Mouse (Mus musculus): ENCODE results near the gene Nprl3. TPM values are rescaled to one million over a fixed set of nuclear protein-coding genes. Genes with fewer than 3 reads are reported as not detected.
A peak's percentile ranks its signal among the peaks of the same experiment; 100 is the strongest.

Nprl3 gene
- polyA plus RNA-seq, 1 experiment: 49.4 TPM

DNA sequence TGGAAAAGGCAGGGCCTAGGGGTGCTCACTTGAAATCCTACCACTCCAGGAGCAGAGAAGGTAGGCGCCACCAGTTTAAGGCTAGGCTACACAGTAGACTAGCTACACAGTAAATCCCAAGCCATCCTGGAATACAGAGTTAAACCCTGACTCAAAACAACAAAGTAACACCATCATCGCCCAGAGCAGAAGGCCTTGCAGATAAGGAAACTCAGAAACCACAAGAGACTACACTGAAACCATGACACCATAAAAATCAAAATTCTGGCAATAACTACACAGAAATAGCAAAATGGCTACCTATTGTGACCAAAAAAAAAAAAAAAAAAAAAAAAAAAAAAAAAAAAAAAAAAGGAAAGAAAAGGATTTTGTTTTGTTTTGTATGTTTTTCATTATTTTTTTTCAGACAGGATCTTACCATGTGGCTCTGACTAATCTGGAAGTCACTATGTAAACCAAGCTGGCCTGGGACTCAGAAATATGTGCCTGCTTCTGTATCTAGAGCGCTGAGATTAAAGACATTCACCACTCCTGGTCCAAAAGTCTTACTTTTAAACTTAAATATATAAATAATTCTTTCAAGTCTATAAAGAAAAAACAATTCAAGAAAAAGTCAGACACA lies 2.3 kb downstream of the Nprl3 start:
- H3K27ac ChIP-seq (ENCODE audit: insufficient read depth, low read length): peak overlapping the region; percentile 74; the same call in 1 of the 2 replicates
- TF ChIP-seq POLR2A (IDR thresholded peaks at IDR 0.05; ENCODE audit: low read depth, low read length) (no peak), CTCF (IDR thresholded peaks at IDR 0.05; ENCODE audit: borderline replicate concordance, insufficient read depth, low read length) (no peak)
- peaks cover 30% of the 10 kb centered on the region for H3K4me1 ChIP-seq (ENCODE audit: control insufficient read depth, insufficient read depth, low read length)
- no peak overlapping the region for H3K4me3 ChIP-seq (ENCODE audit: insufficient read depth, low read length)

DNA sequence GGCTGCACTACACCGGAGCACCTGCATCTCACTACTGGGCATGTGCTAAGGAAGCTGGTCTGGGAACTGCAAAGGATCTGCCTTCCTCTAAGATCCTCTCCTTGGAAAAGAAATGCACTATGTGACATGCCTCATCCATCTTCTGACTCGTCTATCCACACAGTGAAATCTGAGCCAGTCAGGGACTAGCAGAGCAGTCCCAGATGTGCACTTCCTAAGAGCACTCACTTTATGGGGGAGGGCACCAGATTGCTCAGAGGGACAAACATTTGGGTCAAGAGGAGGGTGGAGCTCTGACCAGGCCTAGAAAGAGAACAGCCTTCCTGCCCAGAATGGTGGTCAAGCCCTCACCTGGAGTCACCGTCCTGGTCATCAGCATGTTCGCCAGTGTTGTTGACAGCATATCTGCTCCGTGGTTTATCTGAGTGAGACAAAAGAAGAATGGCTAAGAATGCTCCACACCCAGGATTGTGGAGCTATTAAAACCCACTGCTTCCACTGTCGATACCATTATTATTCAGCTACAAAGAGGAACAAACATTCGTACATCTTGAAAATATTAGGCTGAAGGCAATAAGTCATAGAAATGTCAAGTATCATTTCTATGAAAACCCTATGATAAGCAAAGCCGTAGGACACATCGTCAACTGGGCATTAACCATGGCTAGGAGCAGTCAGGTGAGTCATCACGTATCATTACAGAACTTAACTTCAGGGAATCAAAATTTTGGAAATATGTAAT lies 4.7 kb downstream of the Nprl3 start:
- Histone ChIP-seq H3K4me3 (ENCODE audit: insufficient read depth, low read length) (no peak overlapping the region), H3K4me1 (ENCODE audit: control insufficient read depth, insufficient read depth, low read length) (peaks cover 28% of the 10 kb centered on the region), H3K27ac (ENCODE audit: insufficient read depth, low read length) (peak overlapping the region; percentile 72)
- TF ChIP-seq POLR2A (IDR thresholded peaks at IDR 0.05; ENCODE audit: low read depth, low read length): no peak
- no peak for TF ChIP-seq CTCF (IDR thresholded peaks at IDR 0.05; ENCODE audit: borderline replicate concordance, insufficient read depth, low read length)

DNA sequence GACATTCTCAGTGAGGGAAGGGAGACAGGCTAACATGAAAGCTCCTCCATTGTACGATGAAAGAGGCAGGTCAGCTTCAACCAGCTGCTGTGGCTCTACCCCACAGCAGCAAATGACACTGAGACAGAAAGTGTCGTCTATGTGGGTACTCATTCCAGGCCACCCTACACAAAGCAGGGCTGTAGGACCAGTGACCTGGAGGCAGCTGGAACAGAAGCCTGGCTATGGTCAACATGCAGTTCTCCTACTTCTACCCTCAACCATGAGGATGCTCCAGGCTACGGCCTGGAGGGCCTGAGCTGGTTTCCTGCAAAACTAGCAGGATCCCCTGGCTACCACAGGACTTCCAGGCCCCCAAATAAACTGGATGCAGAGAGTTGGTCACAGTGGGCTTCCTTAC lies 10.9 kb downstream of the Nprl3 start:
- Histone ChIP-seq H3K27ac (ENCODE audit: insufficient read depth, low read length) (no peak overlapping the region), H3K4me1 (ENCODE audit: control insufficient read depth, insufficient read depth, low read length) (peaks cover 2% of the 10 kb centered on the region; the same call in 1 of the 2 replicates)

DNA sequence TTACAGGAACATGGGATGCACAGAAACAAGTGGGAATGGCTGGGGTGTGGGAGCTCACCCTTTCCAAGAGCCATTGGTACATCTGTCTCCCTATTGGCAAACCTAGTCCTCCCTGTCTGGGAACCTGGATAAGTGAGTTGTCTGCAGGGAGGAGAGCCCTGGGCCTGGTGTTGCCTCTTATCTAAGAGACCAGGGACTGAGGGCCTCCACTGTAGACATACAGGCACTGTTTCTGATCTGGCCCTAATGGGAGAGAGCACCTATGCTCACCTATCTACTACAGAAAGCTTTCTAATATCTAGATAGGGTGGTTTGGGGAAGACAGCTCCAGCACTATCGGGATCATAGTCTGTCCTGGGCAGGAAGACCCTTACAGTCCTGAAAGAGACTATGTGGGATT lies 11.4 kb downstream of the Nprl3 start:
- no peak for TF ChIP-seq CTCF (IDR thresholded peaks at IDR 0.05; ENCODE audit: borderline replicate concordance, insufficient read depth, low read length)
- TF ChIP-seq POLR2A (IDR thresholded peaks at IDR 0.05; ENCODE audit: low read depth, low read length): no peak
- Histone ChIP-seq H3K27ac (ENCODE audit: insufficient read depth, low read length) (no peak overlapping the region), H3K4me3 (ENCODE audit: insufficient read depth, low read length) (no peak overlapping the region), H3K4me1 (ENCODE audit: control insufficient read depth, insufficient read depth, low read length) (peaks cover 4% of the 10 kb centered on the region)

More for the DNA sequence above, 10.9 kb downstream of the Nprl3 start:
- H3K4me3 ChIP-seq (ENCODE audit: insufficient read depth, low read length): no peak overlapping the region
- TF ChIP-seq POLR2A (IDR thresholded peaks at IDR 0.05; ENCODE audit: low read depth, low read length) (no peak), CTCF (IDR thresholded peaks at IDR 0.05; ENCODE audit: borderline replicate concordance, insufficient read depth, low read length) (no peak)

DNA sequence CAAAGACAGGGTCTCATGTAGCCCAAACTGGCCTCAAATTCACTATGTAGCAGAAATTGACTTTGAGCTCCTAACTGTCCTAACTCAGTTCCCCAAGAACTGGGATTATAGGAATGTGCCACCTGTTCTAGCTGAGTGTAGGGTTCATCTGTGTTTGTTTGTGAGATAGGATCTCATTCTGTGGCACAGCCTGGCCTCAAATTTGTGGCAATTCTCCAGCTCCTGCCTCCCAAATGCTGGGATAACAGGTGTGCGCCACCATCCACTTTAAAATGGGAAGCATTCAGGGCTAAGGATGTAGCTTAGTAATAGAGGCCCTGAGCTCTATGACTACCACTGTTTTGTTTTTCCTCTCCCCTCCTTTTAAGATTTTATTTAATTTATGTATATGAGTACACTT lies 14.4 kb downstream of the Nprl3 start:
- TF ChIP-seq CTCF (IDR thresholded peaks at IDR 0.05; ENCODE audit: borderline replicate concordance, insufficient read depth, low read length) (no peak), POLR2A (IDR thresholded peaks at IDR 0.05; ENCODE audit: low read depth, low read length) (no peak)
- H3K27ac ChIP-seq (ENCODE audit: insufficient read depth, low read length): no peak overlapping the region
- H3K4me3 ChIP-seq (ENCODE audit: insufficient read depth, low read length): no peak overlapping the region
- peaks cover 9% of the 10 kb centered on the region for H3K4me1 ChIP-seq (ENCODE audit: control insufficient read depth, insufficient read depth, low read length)

DNA sequence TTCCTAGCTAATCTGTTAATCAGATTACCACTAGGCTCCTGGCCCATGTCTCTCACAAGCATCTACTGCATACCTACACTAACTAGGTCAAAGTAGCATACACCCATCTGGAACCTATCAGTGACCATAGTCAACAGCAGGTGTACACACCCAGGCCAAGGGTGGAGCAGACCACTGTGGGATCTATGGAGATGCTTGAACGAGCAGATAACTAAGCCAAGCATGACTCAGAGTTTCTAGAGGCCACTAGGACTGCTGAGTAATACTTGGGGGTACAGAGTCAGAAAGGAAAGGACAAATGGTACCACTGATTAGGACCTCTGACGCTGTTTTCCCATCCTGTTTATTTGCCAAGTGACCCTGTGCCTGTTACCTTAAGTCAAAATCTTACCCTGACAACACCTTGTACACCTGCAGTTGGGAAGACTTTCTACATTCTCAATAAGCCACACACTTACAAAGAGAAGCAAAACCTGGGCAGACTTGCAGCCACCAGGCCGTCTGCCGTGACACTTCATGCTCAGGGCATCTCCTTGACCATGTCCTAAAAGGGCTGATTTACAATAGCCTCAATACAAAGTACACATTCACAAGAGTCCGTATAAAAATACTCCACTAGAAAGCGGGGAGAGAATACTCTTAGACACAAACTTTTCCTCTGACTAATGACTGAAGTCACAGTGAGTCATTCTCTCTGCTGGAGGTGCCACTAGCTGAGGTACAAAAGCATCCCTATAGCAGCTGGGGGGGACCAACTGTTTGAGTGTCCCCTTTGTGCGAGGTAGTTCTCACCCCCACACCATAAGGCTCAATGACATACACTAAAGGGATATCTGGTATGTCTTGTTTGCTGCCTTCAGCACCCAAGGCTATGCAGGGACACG lies 16.4 kb downstream of the Nprl3 start:
- H3K4me3 ChIP-seq (ENCODE audit: insufficient read depth, low read length): no peak overlapping the region

DNA sequence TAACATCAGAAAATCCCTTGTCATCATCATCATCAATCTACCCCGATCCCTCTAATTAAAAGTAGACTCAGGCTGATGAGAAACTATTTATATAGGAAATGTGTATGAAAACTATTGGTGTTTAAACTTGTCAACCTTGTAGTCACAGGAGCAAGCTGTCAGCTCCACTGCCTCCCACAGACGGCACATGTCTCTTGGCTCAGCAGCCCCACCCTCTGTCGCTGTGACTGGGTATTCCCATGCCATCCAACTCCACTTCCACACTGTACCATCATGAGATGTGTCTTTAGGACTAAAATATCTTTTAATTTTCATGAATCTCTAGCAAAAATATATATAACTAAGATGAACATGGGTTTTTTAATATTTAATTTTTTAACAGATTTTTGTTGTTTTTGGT lies 19.2 kb downstream of the Nprl3 start:
- TF ChIP-seq CTCF (IDR thresholded peaks at IDR 0.05; ENCODE audit: borderline replicate concordance, insufficient read depth, low read length) (no peak), POLR2A (IDR thresholded peaks at IDR 0.05; ENCODE audit: low read depth, low read length) (no peak)
- H3K27ac ChIP-seq (ENCODE audit: insufficient read depth, low read length): no peak overlapping the region
- H3K4me3 ChIP-seq (ENCODE audit: insufficient read depth, low read length): no peak overlapping the region
- H3K4me1 ChIP-seq (ENCODE audit: control insufficient read depth, insufficient read depth, low read length): peaks cover 9% of the 10 kb centered on the region

More for the DNA sequence above, 16.4 kb downstream of the Nprl3 start:
- TF ChIP-seq CTCF (IDR thresholded peaks at IDR 0.05; ENCODE audit: borderline replicate concordance, insufficient read depth, low read length) (no peak), POLR2A (IDR thresholded peaks at IDR 0.05; ENCODE audit: low read depth, low read length) (no peak)
- peak overlapping the region; percentile 74; the same call in 1 of the 2 replicates for H3K27ac ChIP-seq (ENCODE audit: insufficient read depth, low read length)
- peaks cover 9% of the 10 kb centered on the region for H3K4me1 ChIP-seq (ENCODE audit: control insufficient read depth, insufficient read depth, low read length)

DNA sequence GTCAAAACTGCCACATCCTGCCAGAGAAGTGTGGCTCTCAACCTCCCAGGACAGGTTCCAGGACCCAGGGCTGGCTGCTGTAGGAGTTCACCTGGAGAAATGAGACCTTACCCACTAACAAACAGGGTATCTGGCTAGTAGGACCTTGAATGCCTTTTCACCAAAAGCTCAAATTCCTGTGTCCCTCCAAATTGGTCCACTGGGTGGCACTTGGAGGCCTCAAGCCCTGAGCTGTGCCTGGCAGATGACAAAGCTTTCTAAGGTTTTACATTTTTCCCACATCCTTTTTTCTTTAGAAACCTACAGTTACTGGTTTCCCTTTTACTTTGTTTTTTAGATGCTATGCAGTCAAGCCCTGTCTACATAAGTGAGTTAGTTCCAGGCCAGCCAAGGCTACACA lies 20.4 kb downstream of the Nprl3 start:
- Histone ChIP-seq H3K4me3 (ENCODE audit: insufficient read depth, low read length) (no peak overlapping the region), H3K27ac (ENCODE audit: insufficient read depth, low read length) (no peak overlapping the region), H3K4me1 (ENCODE audit: control insufficient read depth, insufficient read depth, low read length) (peaks cover 9% of the 10 kb centered on the region)
- TF ChIP-seq CTCF (IDR thresholded peaks at IDR 0.05; ENCODE audit: borderline replicate concordance, insufficient read depth, low read length) (no peak), POLR2A (IDR thresholded peaks at IDR 0.05; ENCODE audit: low read depth, low read length) (no peak)

DNA sequence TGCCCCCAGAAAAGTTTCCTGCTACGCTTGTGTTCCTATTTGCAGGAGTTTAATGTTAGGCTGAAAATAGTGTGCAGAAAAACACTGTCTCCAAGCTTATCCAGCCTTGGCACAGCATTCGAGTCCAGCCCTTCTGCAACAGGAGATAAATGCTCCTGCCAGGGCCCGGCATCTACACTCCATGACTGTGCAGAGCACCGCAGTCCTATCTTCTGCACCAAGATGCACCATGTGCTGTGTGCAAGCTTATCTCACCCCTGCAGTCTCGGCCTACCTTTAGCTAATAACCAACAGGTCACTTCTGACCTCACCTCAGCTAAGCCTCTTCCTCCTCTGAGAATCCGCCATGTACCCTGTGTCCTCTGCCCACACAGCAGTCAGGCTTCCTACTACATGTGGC lies 21.9 kb downstream of the Nprl3 start:
- H3K4me3 ChIP-seq (ENCODE audit: insufficient read depth, low read length): no peak overlapping the region
- no peak overlapping the region for H3K27ac ChIP-seq (ENCODE audit: insufficient read depth, low read length)
- TF ChIP-seq CTCF (IDR thresholded peaks at IDR 0.05; ENCODE audit: borderline replicate concordance, insufficient read depth, low read length) (no peak), POLR2A (IDR thresholded peaks at IDR 0.05; ENCODE audit: low read depth, low read length) (no peak)
- H3K4me1 ChIP-seq (ENCODE audit: control insufficient read depth, insufficient read depth, low read length): no peaks in the 10 kb centered on the region

Measured in embryonic fibroblast, embryonic 13.5 days (primary cell).